Mouse (Mus musculus) bone marrow, adult 2 months (tissue): ENCODE measurements around the gene Olfr342.

Experiments
- CTCF ChIP-seq: fragments of 200-500 bp; IDR thresholded peaks from 2 replicates; pipeline ENCODE4 v1.5.1; 2011; ENCODE audit warnings: low read length, control low read depth; ENCODE audit not compliant: control insufficient read depth, insufficient read depth
- POLR2A ChIP-seq: fragments of 200-500 bp; IDR thresholded peaks from 2 replicates; pipeline ENCODE4 v1.6.1; 2011; ENCODE audit warnings: low read depth, mild to moderate bottlenecking, control low read depth, low read length, borderline replicate concordance; ENCODE audit not compliant: control insufficient read depth

GRCm38 (mm10) chr2:36482368-36482767 is 42.4 kb upstream of the Olfr342 start, which contains the start of gene Olfr341:
- TF ChIP-seq POLR2A, result no peak
- no peak for TF ChIP-seq CTCF
